Mouse (Mus musculus) hindbrain, embryonic 12.5 days (tissue): ENCODE data around the gene H60b. TPM values are rescaled to one million over a fixed set of nuclear protein-coding genes. Genes with fewer than 3 reads are reported as not detected.
"Not testable (repeated sequence)": the region's sequence is repeated elsewhere in the genome, so short reads cannot be mapped to it uniquely, and the experiment has no call there.

Source experiments
- ATAC-seq: fragments of 200-750 bp; cut with Nextera tagmentation; 2 replicates; pipeline ENCODE4 v1.8.0; 2017; ENCODE audit warnings: moderate TSS enrichment; ENCODE audit not compliant: low FRiP score
- H3K27ac ChIP-seq: fragments of 300-500 bp; sonication (generic); 2 replicates; pipeline ENCODE4 v1.5.1; 2016; ENCODE audit warnings: mild to moderate bottlenecking
- H3K27me3 ChIP-seq: fragments of 300-500 bp; sonication (generic); 2 replicates; pipeline ENCODE4 v1.6.1; 2016; ENCODE audit warnings: mild to moderate bottlenecking
- H3K36me3 ChIP-seq: fragments of 300-500 bp; sonication (generic); 2 replicates; pipeline ENCODE4 v1.6.1; 2016; ENCODE audit warnings: mild to moderate bottlenecking
- H3K4me1 ChIP-seq: fragments of 300-500 bp; sonication (generic); 2 replicates; pipeline ENCODE4 v1.6.1; 2016
- H3K4me2 ChIP-seq: fragments of 300-500 bp; sonication (generic); replicated peaks from 2 replicates; pipeline ENCODE4 v1.6.1; 2016; ENCODE audit warnings: mild to moderate bottlenecking
- H3K4me3 ChIP-seq: fragments of 300-500 bp; sonication (generic); 2 replicates; pipeline ENCODE4 v1.5.1; 2016; ENCODE audit warnings: mild to moderate bottlenecking
- H3K9ac ChIP-seq: fragments of 300-500 bp; sonication (generic); 2 replicates; pipeline ENCODE4 v1.6.1; 2016; ENCODE audit warnings: mild to moderate bottlenecking, moderate library complexity
- H3K9me3 ChIP-seq: fragments of 300-500 bp; sonication (generic); replicated peaks from 2 replicates; pipeline ENCODE4 v1.6.1; 2016; ENCODE audit warnings: mild to moderate bottlenecking
- WGBS: fragments of 180-500 bp; shearing (Covaris S2); methylation state at CpG from one replicate; pipeline ENCODE4 v1.1.7; 2016; 5-methylcytosine and 5-hydroxymethylcytosine counted together
- polyA plus RNA-seq: library from polyadenylated mRNA; unstranded; fragments of >200 nt; fragmentation: Nextera tagmentation; extraction: Ambion mirVana; gene quantifications from 2 replicates; pipeline ENCODE4 v1.2.1, GENCODE M21; 2016

H60b gene
- polyA plus RNA-seq, 1 experiment from 2014 or later, result 0.85 TPM

GRCm38 (mm10) chr10:22172431-22173334, 14.3 kb downstream of the H60b start:
- not testable (repeated sequence) for H3K9me3 ChIP-seq, H3K27ac ChIP-seq, H3K4me3 ChIP-seq, H3K27me3 ChIP-seq, H3K9ac ChIP-seq, H3K36me3 ChIP-seq, H3K4me1 ChIP-seq, ATAC-seq
- peak overlapping the region; percentile 34 for H3K4me2 ChIP-seq
- 58% methylated on average over 5 of the region's 5 CpGs for WGBS

GRCm38 (mm10) chr10:22173335-22174189, 15.2 kb downstream of the H60b start:
- H3K4me3 ChIP-seq, result not testable (repeated sequence)

GRCm38 (mm10) chr10:22174190-22174487, 15.8 kb downstream of the H60b start:
- not testable (repeated sequence) for H3K36me3 ChIP-seq, H3K4me3 ChIP-seq, H3K9me3 ChIP-seq, H3K9ac ChIP-seq, ATAC-seq, H3K4me2 ChIP-seq, H3K27ac ChIP-seq, H3K27me3 ChIP-seq, H3K4me1 ChIP-seq
- 69% methylated on average over 2 of the region's 2 CpGs for WGBS

More at GRCm38 (mm10) chr10:22173335-22174189, 15.2 kb downstream of the H60b start:
- peak; percentile 66; the same call in 1 of the 2 replicates for ATAC-seq
- H3K4me1 ChIP-seq, H3K9ac ChIP-seq, H3K36me3 ChIP-seq, H3K9me3 ChIP-seq, H3K27ac ChIP-seq, H3K27me3 ChIP-seq: not testable (repeated sequence)
- peak overlapping the region; percentile 34 for H3K4me2 ChIP-seq
- WGBS, result 15% methylated on average over 14 of the region's 17 CpGs

GRCm38 (mm10) chr10:22176515-22176914, 18.1 kb downstream of the H60b start:
- H3K9me3 ChIP-seq, ATAC-seq, H3K27ac ChIP-seq, H3K27me3 ChIP-seq, H3K4me1 ChIP-seq, H3K4me3 ChIP-seq, H3K9ac ChIP-seq, H3K36me3 ChIP-seq, H3K4me2 ChIP-seq: not testable (repeated sequence)
- 92% methylated on average over 2 of the region's 2 CpGs for WGBS

GRCm38 (mm10) chr10:22191035-22191434, 32.6 kb downstream of the H60b start:
- ATAC-seq, result peak; percentile 87
- WGBS, result 5% methylated on average over 8 of the region's 10 CpGs
- not testable (repeated sequence) for H3K27ac ChIP-seq, H3K36me3 ChIP-seq, H3K4me3 ChIP-seq, H3K9ac ChIP-seq, H3K27me3 ChIP-seq, H3K4me1 ChIP-seq, H3K9me3 ChIP-seq
- peak overlapping the region; percentile 33 for H3K4me2 ChIP-seq

- H3K4me1 ChIP-seq, ATAC-seq, H3K4me2 ChIP-seq, H3K9me3 ChIP-seq, H3K9ac ChIP-seq, H3K27ac ChIP-seq, H3K27me3 ChIP-seq, H3K4me3 ChIP-seq, H3K36me3 ChIP-seq: not testable (repeated sequence)
- WGBS, result 83% methylated on average over 2 of the region's 3 CpGs
These were observed 43.0 kb downstream of the H60b start for GRCm38 (mm10) chr10:22201352-22201751.

GRCm38 (mm10) chr10:22202784-22203583, 44.6 kb downstream of the H60b start:
- peak; percentile 61; the same call in 1 of the 2 replicates for ATAC-seq
- H3K4me1 ChIP-seq, H3K27ac ChIP-seq, H3K9ac ChIP-seq, H3K36me3 ChIP-seq, H3K4me3 ChIP-seq, H3K4me2 ChIP-seq, H3K9me3 ChIP-seq, H3K27me3 ChIP-seq: not testable (repeated sequence)
- no CpG with 5 or more reads among the region's 2 CpGs for WGBS

- 83% methylated on average over 1 of the region's 1 CpGs for WGBS
- H3K4me1 ChIP-seq, H3K4me3 ChIP-seq, H3K4me2 ChIP-seq, H3K27ac ChIP-seq, H3K36me3 ChIP-seq, ATAC-seq, H3K9me3 ChIP-seq, H3K9ac ChIP-seq, H3K27me3 ChIP-seq: not testable (repeated sequence)
These were observed 48.1 kb downstream of the H60b start for GRCm38 (mm10) chr10:22206443-22206842.

GRCm38 (mm10) chr10:22212012-22212696, 53.8 kb downstream of the H60b start:
- peak; percentile 58 for ATAC-seq
- not testable (repeated sequence) for H3K36me3 ChIP-seq, H3K4me2 ChIP-seq, H3K4me1 ChIP-seq, H3K27ac ChIP-seq, H3K27me3 ChIP-seq, H3K9me3 ChIP-seq, H3K9ac ChIP-seq, H3K4me3 ChIP-seq
- 6% methylated on average over 8 of the region's 11 CpGs for WGBS

GRCm38 (mm10) chr10:22223474-22224349, 65.3 kb downstream of the H60b start:
- not testable (repeated sequence) for H3K27ac ChIP-seq, H3K4me1 ChIP-seq, H3K9me3 ChIP-seq, H3K4me3 ChIP-seq, H3K9ac ChIP-seq, H3K4me2 ChIP-seq, H3K27me3 ChIP-seq, H3K36me3 ChIP-seq
- no CpG with 5 or more reads among the region's 7 CpGs for WGBS
- peak; percentile 73; the same call in 1 of the 2 replicates for ATAC-seq

- H3K27ac ChIP-seq, result no peak overlapping the region
- H3K36me3 ChIP-seq, result no peaks in the 10 kb centered on the region
- H3K27me3 ChIP-seq, result no peaks in the 10 kb centered on the region
- no peak overlapping the region for H3K4me3 ChIP-seq
- ATAC-seq, result no peak
- no peak overlapping the region for H3K4me2 ChIP-seq
- H3K4me1 ChIP-seq, result no peaks in the 10 kb centered on the region
- H3K9me3 ChIP-seq, result peaks cover 15% of the 10 kb centered on the region; the same call in 1 of the 2 replicates
- H3K9ac ChIP-seq, result no peak overlapping the region
- 92% methylated on average over 8 of the region's 8 CpGs for WGBS
These were observed 106.7 kb downstream of the H60b start for GRCm38 (mm10) chr10:22265060-22265459.
